Mouse (Mus musculus): ENCODE data around the gene Cep19. TPM values are rescaled to one million over a fixed set of nuclear protein-coding genes. Genes with fewer than 3 reads are reported as not detected.

Gene Cep19
- total and polyA plus RNA-seq, 3 experiments, result 17.6 to 31.3 (median 29.4) TPM

DNA sequence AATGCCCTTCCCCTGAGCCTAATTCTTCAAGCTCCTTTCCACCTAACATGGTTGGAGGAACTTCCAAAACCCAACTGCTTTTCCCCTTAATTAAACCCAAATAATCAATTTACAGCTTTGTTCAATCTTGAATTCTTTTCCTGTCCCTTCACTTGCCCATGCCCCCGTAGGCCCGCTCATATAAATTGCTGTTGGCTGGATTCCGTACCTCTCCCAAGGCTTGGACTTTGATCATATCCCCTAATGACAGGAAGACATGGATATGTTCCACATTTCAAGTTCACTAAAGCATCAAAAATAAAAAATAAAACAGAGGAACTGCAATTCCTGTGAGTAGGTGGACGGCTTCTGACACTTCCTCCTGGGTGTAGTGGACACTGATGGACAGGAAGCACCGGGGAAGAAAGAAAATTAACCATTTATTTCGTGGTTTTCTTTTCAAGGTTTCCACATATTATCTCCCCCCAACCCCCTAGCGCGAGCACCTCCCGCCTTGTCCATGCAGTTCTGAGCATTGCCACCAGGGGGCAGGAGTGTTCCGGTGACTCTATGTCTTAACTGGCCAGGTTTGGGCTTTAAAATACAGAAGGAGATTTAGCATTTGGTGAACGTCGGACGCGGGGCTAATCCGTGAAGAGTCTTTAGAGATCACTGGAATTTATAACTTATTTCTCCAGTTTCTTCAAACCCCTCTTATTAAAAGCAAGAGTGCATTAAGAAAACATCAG is 15.5 kb downstream of the Cep19 start (continued):
- peak; percentile 100 for TF ChIP-seq RAD21 (IDR thresholded peaks at IDR 0.05; ENCODE audit: low read depth, low read length)
- TF ChIP-seq BHLHE40 (IDR thresholded peaks at IDR 0.05; ENCODE audit: low read depth, low read length), result no peak
- TF ChIP-seq SMC3 (IDR thresholded peaks at IDR 0.05; ENCODE audit: low read depth, low read length), result peak; percentile 99
- peak; percentile 43 for TF ChIP-seq ZNF384 (IDR thresholded peaks at IDR 0.05; ENCODE audit: low read depth, low read length)

DNA sequence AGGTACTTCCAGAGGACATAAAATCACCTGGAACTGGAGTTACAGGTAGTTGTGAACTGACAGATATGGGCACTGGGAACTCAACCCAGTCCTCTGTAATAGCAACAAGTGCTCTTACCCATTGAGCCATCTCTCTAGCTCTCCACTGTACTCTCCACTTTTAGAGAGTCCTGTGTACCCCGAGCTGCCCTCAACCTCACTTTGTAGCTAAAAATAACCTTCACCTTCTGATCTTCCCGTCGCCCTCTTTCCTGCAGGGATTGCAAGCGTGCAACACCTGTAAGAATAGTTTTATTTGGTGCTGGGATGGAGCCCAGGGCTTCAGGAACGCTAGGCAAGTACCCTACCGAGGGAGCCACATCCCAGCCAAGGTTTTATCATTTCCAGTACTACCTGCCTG is 16.2 kb downstream of the Cep19 start:
- in situ Hi-C loops (cut with MboI; ENCODE audit: low pct_ligation_motif_present, low pct_unique_long_range_greater_than_20kb, low sequenced_read_pairs), result no loop called here
- Histone ChIP-seq H3K79me2 (replicated peaks; ENCODE audit: control insufficient read depth, extremely low read depth, insufficient read depth, poor library complexity, severe bottlenecking) (no peaks in the 10 kb centered on the region), H3K9me3 (replicated peaks; ENCODE audit: low read length) (no peaks in the 10 kb centered on the region), H3K9ac (ENCODE audit: insufficient read depth, low read depth) (no peak overlapping the region), H3K36me3 (replicated peaks in 1 of 2; ENCODE audit: control insufficient read depth in 1 of 2, insufficient read depth in 1 of 2, low read length in 1 of 2) (no peaks in the 10 kb centered on the region), H3K4me2 (ENCODE audit: insufficient read depth, low read depth, poor library complexity, severe bottlenecking) (peak overlapping the region; percentile 46; the same call in 1 of the 2 replicates), H3K4me3 (replicated peaks in 1 of 3; ENCODE audit: low read depth in 2 of 3, low read length in 2 of 3, poor library complexity in 1 of 3) (no peak overlapping the region), H3K4me1 (ENCODE audit: control insufficient read depth in 1 of 2, insufficient read depth in 2 of 2) (peaks cover 4 to 44% of the 10 kb centered on the region in 2 experiments; a peak in 3 of 4 replicates), H3K27me3 (replicated peaks) (no peaks in the 10 kb centered on the region), H3K27ac (ENCODE audit: insufficient read depth, low read depth) (no peak overlapping the region)
- TF ChIP-seq CHD2 (IDR thresholded peaks at IDR 0.05; ENCODE audit: low read length), result no peak
- no peak for TF ChIP-seq KAT2A (IDR thresholded peaks at IDR 0.05; ENCODE audit: insufficient replicate concordance, low read length)
- TF ChIP-seq USF2 (conservative IDR thresholded peaks at IDR 0.05; ENCODE audit: low read depth, low read length), result no peak
- TF ChIP-seq MYC (IDR thresholded peaks at IDR 0.05; ENCODE audit: low read depth, low read length), result no peak
- TF ChIP-seq SIN3A (IDR thresholded peaks at IDR 0.05; ENCODE audit: low read length), result no peak
- no peak for TF ChIP-seq PAX5 (IDR thresholded peaks at IDR 0.05; ENCODE audit: low read length)
- TF ChIP-seq ELF1 (IDR thresholded peaks at IDR 0.05; ENCODE audit: low read depth, low read length), result no peak
- TF ChIP-seq MAX (IDR thresholded peaks at IDR 0.05; ENCODE audit: low read length), result no peak
- TF ChIP-seq ZKSCAN1 (IDR thresholded peaks at IDR 0.05; ENCODE audit: borderline replicate concordance, low read depth, low read length), result no peak
- TF ChIP-seq JUN (IDR thresholded peaks at IDR 0.05; ENCODE audit: insufficient read depth, low read depth, low read length), result no peak
- no peak for TF ChIP-seq ETS1 (conservative IDR thresholded peaks at IDR 0.05; ENCODE audit: low read depth, low read length)
- TF ChIP-seq NELFE (IDR thresholded peaks at IDR 0.05; ENCODE audit: low read depth, low read length), result no peak
- no peak for TF ChIP-seq IRF4 (IDR thresholded peaks at IDR 0.05; ENCODE audit: low read depth, low read length)
- no peak for TF ChIP-seq RCOR1 (conservative IDR thresholded peaks at IDR 0.05; ENCODE audit: low read depth, low read length)
- TF ChIP-seq POLR2AphosphoS2 (IDR thresholded peaks at IDR 0.05; ENCODE audit: low read depth, low read length), result no peak
- no peak for TF ChIP-seq E2F4 (IDR thresholded peaks at IDR 0.05; ENCODE audit: insufficient replicate concordance, low read depth, low read length)
- no peak for TF ChIP-seq POLR2A (IDR thresholded peaks at IDR 0.05; ENCODE audit: low read depth, low read length)
- TF ChIP-seq UBTF (IDR thresholded peaks at IDR 0.05; ENCODE audit: low read depth, low read length), result no peak
- DNase-seq (ENCODE audit: extremely low read depth), result no peak
- dilution Hi-C loops (cut with MboI; ENCODE audit: extremely low pct_ligation_motif_present, extremely low pct_unique_long_range_greater_than_20kb, low sequenced_read_pairs), result no loop called here

Data from CH12.LX (cell line).